Comparison of ENCODE assay signal across 7 mouse cellular contexts in the genomic region with DNA sequence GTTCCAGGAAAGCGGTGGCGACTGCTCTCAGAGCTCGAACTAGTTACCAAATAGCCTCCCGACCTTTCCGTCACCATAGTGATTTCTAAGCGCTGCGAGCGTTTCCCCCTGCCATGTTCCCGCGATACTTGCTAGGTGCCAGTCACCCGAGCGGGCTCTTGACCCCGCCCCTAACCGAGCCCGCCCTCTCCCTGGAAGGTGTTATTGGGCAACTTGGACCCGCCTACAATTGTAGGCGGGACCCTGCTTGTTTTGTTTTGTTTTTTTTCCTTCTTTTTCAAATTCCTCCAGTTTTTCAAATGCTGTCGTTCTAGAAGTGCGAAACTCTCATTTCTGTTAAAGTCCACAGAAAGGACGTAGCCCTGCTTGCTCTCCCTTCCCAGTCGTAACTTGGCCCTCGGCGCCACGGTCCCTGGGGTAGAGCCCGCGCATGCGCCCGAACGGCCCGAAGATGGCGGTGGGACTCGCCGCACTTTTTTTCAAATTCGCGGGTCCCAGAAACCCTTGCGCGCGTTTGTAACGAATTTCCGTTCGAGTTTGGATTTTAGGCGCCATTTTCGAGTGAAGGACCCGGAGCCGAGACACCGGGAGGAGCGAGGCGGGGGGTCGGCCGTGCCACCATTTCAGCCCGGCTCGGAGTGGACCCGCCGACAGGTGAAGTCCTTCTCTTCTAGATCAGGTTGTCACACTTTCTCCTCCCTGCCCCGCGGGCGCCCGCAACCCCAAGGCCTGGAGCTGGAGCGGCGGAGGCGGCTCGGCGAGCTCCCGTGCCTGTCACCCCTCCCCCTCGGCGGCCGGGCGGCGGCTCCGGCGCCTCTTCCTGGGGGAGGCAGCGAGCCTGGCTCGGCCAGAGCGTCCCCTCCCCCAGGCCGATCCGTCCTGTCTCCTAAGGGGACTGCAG. TPM values are rescaled to one million over a fixed set of nuclear protein-coding genes. Genes with fewer than 3 reads are reported as not detected.
A peak's percentile ranks its signal among the peaks of the same experiment; 100 is the strongest.
DNase-seq lines count a peak whose midpoint lies in the region; ATAC-seq lines count a peak whose summit lies in the region.

A gene (minus strand): TSS at position 134 of the 901 bp plus-strand sequence.
A gene (plus strand): TSS at position 302 of the 901 bp plus-strand sequence.

- peak within 1 kb of the TSS; percentile 97 for H3K9ac ChIP-seq in intestine, embryonic 15.5 days

- H3K9me3 ChIP-seq in intestine, embryonic 15.5 days: no peaks in the 10 kb centered on the region
- no peaks in the 10 kb centered on the region for H3K9me3 ChIP-seq in midbrain, embryonic 10.5 days (replicated peaks)

- intact Hi-C loops in gastrocnemius, postnatal 36 days (cut with DNase I): loop anchor here (5.0 kb wide), 1 partner anchor 38 kb away; a partner anchor contains a TSS
- intact Hi-C loops in left cerebral cortex, postnatal 25 days (cut with DNase I): loop anchor here (2.0 kb wide), 1 partner anchor 40 kb away; a partner anchor contains a TSS

- ATAC-seq in intestine, embryonic 15.5 days: peak; percentile 95

- H3K4me2 ChIP-seq in intestine, embryonic 15.5 days (replicated peaks): peak within 1 kb of the TSS; percentile 80

- H3K4me1 ChIP-seq in intestine, embryonic 15.5 days (replicated peaks): 0 out of 2 replicates have a peak, but pooled peaks cover 4% of the 10 kb centered on the region
- H3K4me1 ChIP-seq in midbrain, embryonic 10.5 days: peaks cover 29% of the 10 kb centered on the region

- peak; percentile 96 for DNase-seq in adrenal gland, adult 2 months
- DNase-seq in embryo, embryonic 11.5 days (ENCODE audit: low read depth, low spot score): peak; percentile 95
- peak; percentile 91 to 92 for DNase-seq in gastrocnemius, postnatal 36 days
- peak; percentile 94 to 96 for DNase-seq in left cerebral cortex, postnatal 25 days (ENCODE audit: low spot score in 2 of 2)
- DNase-seq in midbrain, embryonic 10.5 days (ENCODE audit: low spot score): peak; percentile 97
- peak; percentile 95 for DNase-seq in right cerebral cortex, postnatal 4 days

- peak within 1 kb of the TSS; percentile 96 for H3K27ac ChIP-seq in intestine, embryonic 15.5 days
- H3K27ac ChIP-seq in midbrain, embryonic 10.5 days (replicated peaks): peak within 1 kb of the TSS; percentile 98

- H3K4me3 ChIP-seq in intestine, embryonic 15.5 days (replicated peaks): peak within 1 kb of the TSS; percentile 98
- H3K4me3 ChIP-seq in midbrain, embryonic 10.5 days: peak within 1 kb of the TSS; percentile 100

- no peaks in the 10 kb centered on the region for H3K36me3 ChIP-seq in intestine, embryonic 15.5 days
- peaks cover 31% of the 10 kb centered on the region for H3K36me3 ChIP-seq in midbrain, embryonic 10.5 days

- WGBS in intestine, embryonic 15.5 days: under 1% methylated on average over 75 of the region's 76 CpGs
- under 1% methylated on average over 76 of the region's 76 CpGs for WGBS in midbrain, embryonic 10.5 days

- H3K27me3 ChIP-seq in intestine, embryonic 15.5 days (replicated peaks): no peaks in the 10 kb centered on the region
- H3K27me3 ChIP-seq in midbrain, embryonic 10.5 days (ENCODE audit: low read depth, poor library complexity, severe bottlenecking): no peaks in the 10 kb centered on the region

RNA-seq across cellular contexts. Expression of the first gene that starts in this region (rescaled TPM):
- 10 to 100 TPM; 21.1 to 31.4 TPM for total RNA-seq in adrenal gland, adult 2 months (2021)
- 0.64 and 0.88 TPM in 2 replicates for polyA plus RNA-seq in adrenal gland, adult 2 months (2012; rRNA removed)
- total RNA-seq in gastrocnemius, postnatal 36 days (2021): 1 to 10 TPM; 2.6 to 3.9 TPM
- polyA plus RNA-seq in intestine, embryonic 15.5 days (2015; fragmentation: Nextera tagmentation; extraction: Ambion mirVana): 8.4 and 9.7 TPM in 2 replicates
- total RNA-seq in left cerebral cortex, postnatal 25 days (2021): 10 to 100 TPM; 22.3 to 23.9 TPM
- polyA plus RNA-seq in midbrain, embryonic 10.5 days (2016; fragmentation: Nextera tagmentation; extraction: Ambion mirVana): 19.8 and 20.7 TPM in 2 replicates

RNA-seq across cellular contexts. Expression of the second gene that starts in this region (rescaled TPM):
- total RNA-seq in adrenal gland, adult 2 months (2021): 10 to 100 TPM; 26.1 to 26.9 TPM
- polyA plus RNA-seq in adrenal gland, adult 2 months (2012; rRNA removed): 5.7 and 6.2 TPM in 2 replicates
- 1 to 10 TPM; 7.6 to 9.0 TPM for total RNA-seq in gastrocnemius, postnatal 36 days (2021)
- polyA plus RNA-seq in intestine, embryonic 15.5 days (2015; fragmentation: Nextera tagmentation; extraction: Ambion mirVana): 131 and 157 TPM in 2 replicates
- 1 to 10 TPM; 5.3 to 5.6 TPM for total RNA-seq in left cerebral cortex, postnatal 25 days (2021)
- 180 and 183 TPM in 2 replicates for polyA plus RNA-seq in midbrain, embryonic 10.5 days (2016; fragmentation: Nextera tagmentation; extraction: Ambion mirVana)

Comparison
In these comparisons a context has a peak if more than half of its experiments do, and no peak if none do; other contexts are left out.
1. Peak in every context shown above with its lines: DNase-seq, ATAC-seq, H3K4me3 ChIP-seq and H3K27ac ChIP-seq.
2. RNA of the first gene that starts in this region (total RNA-seq): 21.1 to 31.4 TPM in adrenal gland, adult 2 months and 22.3 to 23.9 TPM in left cerebral cortex, postnatal 25 days; 2.6 to 3.9 TPM in gastrocnemius, postnatal 36 days; every median in the first group is over 4 times any median in the second.
3. RNA of the second gene that starts in this region (polyA plus RNA-seq): 180 to 183 TPM in midbrain, embryonic 10.5 days and 131 to 157 TPM in intestine, embryonic 15.5 days; 5.7 to 6.2 TPM in adrenal gland, adult 2 months; every median in the first group is over 10 times any median in the second.